Mouse (Mus musculus) lung, adult 2 months (tissue): ENCODE data around the gene BC005537.

ENCODE experiments used
- CTCF ChIP-seq: fragments of 200-500 bp; IDR thresholded peaks from 2 replicates; pipeline ENCODE4 v1.5.1; 2011; ENCODE audit warnings: mild to moderate bottlenecking, low read length, control low read depth; ENCODE audit not compliant: insufficient read depth
- POLR2A ChIP-seq: fragments of 200-500 bp; IDR thresholded peaks from 2 replicates; pipeline ENCODE4 v1.6.1; 2011; ENCODE audit warnings: low read depth, mild to moderate bottlenecking, control low read depth, low read length, borderline replicate concordance; ENCODE audit errors: extremely low read depth

GRCm38 (mm10) chr13:24830756-24831352 lies 29.4 kb downstream of the BC005537 start:
- TF ChIP-seq CTCF (no peak), POLR2A (no peak)
